In the genomic region with DNA sequence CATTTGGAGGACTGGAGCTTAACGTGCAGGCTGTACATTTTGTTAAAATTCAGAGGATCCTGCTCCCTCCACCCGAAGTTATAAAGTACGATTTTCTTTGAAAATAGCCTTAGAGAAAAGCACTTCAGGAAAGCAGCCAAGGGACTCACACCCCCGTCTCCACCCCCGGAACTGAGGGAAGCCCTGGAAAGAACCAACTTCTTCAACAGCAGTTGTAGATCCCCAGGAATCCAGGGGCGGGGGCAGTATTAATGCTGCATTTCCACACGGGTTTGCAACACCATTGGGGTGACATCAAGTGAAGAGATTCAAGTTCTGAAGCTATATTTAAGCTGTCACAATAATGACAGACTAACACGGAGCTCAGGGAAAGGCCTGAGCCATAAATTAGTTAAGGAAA, we compare ENCODE assay signal across 9 mouse cellular contexts. TPM values are rescaled to one million over a fixed set of nuclear protein-coding genes. Genes with fewer than 3 reads are reported as not detected.
A peak's percentile ranks its signal among the peaks of the same experiment; 100 is the strongest.
DNase-seq lines count a peak whose midpoint lies in the region; ATAC-seq lines count a peak whose summit lies in the region.
"Had no signal": no experiment of that assay in that cellular context is flagged by ENCODE, and none has a peak within 500 bp of the region (broad histone marks: within the 10 kb centered on the region; RNA-seq: fewer than 3 reads in every experiment).

No protein-coding gene starts in this region.

- 22% methylated on average over 8 of the region's 8 CpGs for WGBS in kidney, embryonic 16.5 days
- 28% methylated on average over 8 of the region's 8 CpGs for WGBS in forebrain, embryonic 10.5 days

- H3K36me3 ChIP-seq in kidney, embryonic 16.5 days (ENCODE audit: insufficient read depth, low read length) = no peaks in the 10 kb centered on the region
- H3K36me3 ChIP-seq in forebrain, embryonic 10.5 days (replicated peaks) = peaks cover 7% of the 10 kb centered on the region

- H3K27ac ChIP-seq in kidney, embryonic 16.5 days (ENCODE audit: low read length) = no peak overlapping the region
- peak overlapping the region; percentile 92; the same call in 1 of the 2 replicates for H3K27ac ChIP-seq in forebrain, embryonic 10.5 days

- H3K9ac ChIP-seq in kidney, embryonic 16.5 days (replicated peaks; ENCODE audit: low read length) = no peak overlapping the region

- no peaks in the 10 kb centered on the region for H3K9me3 ChIP-seq in kidney, embryonic 16.5 days (ENCODE audit: low read length)
- no peaks in the 10 kb centered on the region for H3K9me3 ChIP-seq in forebrain, embryonic 10.5 days

- H3K4me1 ChIP-seq in kidney, embryonic 16.5 days (ENCODE audit: insufficient read depth, low read length) = peaks cover 24% of the 10 kb centered on the region
- peaks cover 72% of the 10 kb centered on the region for H3K4me1 ChIP-seq in forebrain, embryonic 10.5 days

- no peak for ATAC-seq in kidney, embryonic 16.5 days (ENCODE audit: low FRiP score, low TSS enrichment)
- no peak for ATAC-seq in megakaryocyte-erythroid progenitor cell, adult 5-6 weeks (replicated peaks; ENCODE audit: low FRiP score, low TSS enrichment, poor library complexity, severe bottlenecking)
- ATAC-seq in CD4-positive, CD25-positive, alpha-beta regulatory T cell, adult 4 months = no peak

- H3K4me3 ChIP-seq in kidney, embryonic 16.5 days (ENCODE audit: low read length) = no peak overlapping the region
- H3K4me3 ChIP-seq in forebrain, embryonic 10.5 days = peak overlapping the region; percentile 75

- H3K27me3 ChIP-seq in kidney, embryonic 16.5 days (ENCODE audit: insufficient read depth, low read length) = peaks cover 50% of the 10 kb centered on the region
- H3K27me3 ChIP-seq in forebrain, embryonic 10.5 days (ENCODE audit: poor library complexity, severe bottlenecking) = peaks cover 87% of the 10 kb centered on the region

- no peak for DNase-seq in kidney, postnatal 14 days
- DNase-seq in forebrain, embryonic 10.5 days (ENCODE audit: extremely low spot score, low spot score) = no peak
- peak; percentile 40 to 74 for DNase-seq in left cerebral cortex, adult 9 months (ENCODE audit: low spot score in 2 of 2)
- peak; percentile 80 for DNase-seq in right cerebral cortex, adult 18-20 months
- no peak for DNase-seq in thymus, postnatal 25 days

- peak overlapping the region; percentile 94; the same call in 1 of the 2 replicates for H3K4me2 ChIP-seq in kidney, embryonic 16.5 days (replicated peaks; ENCODE audit: low read depth, low read length)

RNA-seq across cellular contexts. Expression of gene Dpysl5, which starts 0.9 kb away (rescaled TPM):
- 5.4 and 7.1 TPM in 2 replicates for polyA plus RNA-seq in kidney, embryonic 16.5 days (2015; fragmentation: Nextera tagmentation; extraction: Ambion mirVana)
- 61.5 and 64.0 TPM in 2 replicates for polyA plus RNA-seq in forebrain, embryonic 10.5 days (2016; fragmentation: Nextera tagmentation; extraction: Ambion mirVana)
- not detected in 2 replicates for total RNA-seq in megakaryocyte-erythroid progenitor cell, adult 5-6 weeks (2014; fragmentation: Nextera tagmentation)
- total RNA-seq in megakaryocyte-erythroid progenitor cell, adult 5-6 weeks (2017) = not detected in 2 replicates
- polyA plus RNA-seq in CD4-positive, CD25-positive, alpha-beta regulatory T cell, adult 4 months (2017; shearing (Covaris generic)) = not detected
- total RNA-seq: MEL had no signal

RNA-seq across cellular contexts. Expression of gene Cenpa, which starts 43.9 kb away (rescaled TPM):
- 266 and 282 TPM in 2 replicates for polyA plus RNA-seq in kidney, embryonic 16.5 days (2015; fragmentation: Nextera tagmentation; extraction: Ambion mirVana)
- polyA plus RNA-seq in forebrain, embryonic 10.5 days (2016; fragmentation: Nextera tagmentation; extraction: Ambion mirVana) = 439 and 473 TPM in 2 replicates
- 337 and 377 TPM in 2 replicates for total RNA-seq in megakaryocyte-erythroid progenitor cell, adult 5-6 weeks (2014; fragmentation: Nextera tagmentation)
- total RNA-seq in megakaryocyte-erythroid progenitor cell, adult 5-6 weeks (2017) = 136 and 144 TPM in 2 replicates
- 10 to 100 TPM; 45.4 to 60.5 TPM for polyA plus RNA-seq in CD4-positive, CD25-positive, alpha-beta regulatory T cell, adult 4 months (2017; shearing (Covaris generic))

Comparison
In these comparisons a context has a peak if more than half of its experiments do, and no peak if none do; other contexts are left out.
1. DNase-seq: peak in left cerebral cortex, adult 9 months (2 of 2) and right cerebral cortex, adult 18-20 months (single experiment); none in kidney, postnatal 14 days (single experiment), forebrain, embryonic 10.5 days (single experiment) and thymus, postnatal 25 days (single experiment).